Mouse (Mus musculus): ENCODE data around the gene Map2k3. TPM values are rescaled to one million over a fixed set of nuclear protein-coding genes. Genes with fewer than 3 reads are reported as not detected.

Gene Map2k3
- polyA plus RNA-seq, 1 experiment from 2014 or later: 37.4 TPM

GRCm38 (mm10) chr11:60932503-60933020, 729 bp downstream of the Map2k3 start:
- H3K27ac ChIP-seq (ENCODE audit: low read depth, low read length): no peak overlapping the region

GRCm38 (mm10) chr11:60933178-60933930, 1.5 kb downstream of the Map2k3 start:
- no peaks in the 10 kb centered on the region for H3K36me3 ChIP-seq (ENCODE audit: control insufficient read depth, insufficient read depth, low read length)
- peak overlapping the region; percentile 68; the same call in 1 of the 2 replicates for H3K4me3 ChIP-seq (ENCODE audit: low read depth, low read length)
- H3K4me1 ChIP-seq (ENCODE audit: control insufficient read depth, insufficient read depth, low read length): peaks cover 13% of the 10 kb centered on the region
- ATAC-seq (ENCODE audit: low FRiP score) (no peak), DNase-seq (ENCODE audit: low spot score, missing footprints) (peak; percentile 53)
- peak overlapping the region; percentile 55 for H3K4me2 ChIP-seq
- H3K27ac ChIP-seq (ENCODE audit: low read depth, low read length): no peak overlapping the region
- H3K9me3 ChIP-seq (ENCODE audit: control insufficient read depth, low read length): no peaks in the 10 kb centered on the region
- peak overlapping the region; percentile 71; the same call in 1 of the 2 replicates for H3K9ac ChIP-seq (ENCODE audit: low read length)
- no peaks in the 10 kb centered on the region for H3K27me3 ChIP-seq (ENCODE audit: control insufficient read depth, insufficient read depth, low read length)
- WGBS: 86% methylated on average over 10 of the region's 10 CpGs

More at GRCm38 (mm10) chr11:60932503-60933020, 729 bp downstream of the Map2k3 start:
- Histone ChIP-seq H3K4me1 (ENCODE audit: control insufficient read depth, insufficient read depth, low read length) (peaks cover 15% of the 10 kb centered on the region), H3K9me3 (ENCODE audit: control insufficient read depth, low read length) (no peaks in the 10 kb centered on the region), H3K36me3 (ENCODE audit: control insufficient read depth, insufficient read depth, low read length) (no peaks in the 10 kb centered on the region), H3K9ac (ENCODE audit: low read length) (peak overlapping the region; percentile 71), H3K4me2 (peak overlapping the region; percentile 55), H3K4me3 (ENCODE audit: low read depth, low read length) (peak overlapping the region; percentile 68), H3K27me3 (ENCODE audit: control insufficient read depth, insufficient read depth, low read length) (no peaks in the 10 kb centered on the region)
- no peak for ATAC-seq (ENCODE audit: low FRiP score)
- WGBS: 10% methylated on average over 7 of the region's 7 CpGs
- no peak for DNase-seq (ENCODE audit: low spot score, missing footprints)

- Histone ChIP-seq H3K4me1 (ENCODE audit: control insufficient read depth, insufficient read depth, low read length) (peaks cover 13% of the 10 kb centered on the region), H3K9ac (ENCODE audit: low read length) (no peak overlapping the region), H3K4me2 (no peak overlapping the region), H3K27me3 (ENCODE audit: control insufficient read depth, insufficient read depth, low read length) (no peaks in the 10 kb centered on the region), H3K9me3 (ENCODE audit: control insufficient read depth, low read length) (no peaks in the 10 kb centered on the region), H3K36me3 (ENCODE audit: control insufficient read depth, insufficient read depth, low read length) (no peaks in the 10 kb centered on the region), H3K4me3 (ENCODE audit: low read depth, low read length) (no peak overlapping the region), H3K27ac (ENCODE audit: low read depth, low read length) (no peak overlapping the region)
- DNase-seq (ENCODE audit: low spot score, missing footprints) (peak; percentile 28), ATAC-seq (ENCODE audit: low FRiP score) (no peak)
- 89% methylated on average over 2 of the region's 2 CpGs for WGBS
These were observed 3.0 kb downstream of the Map2k3 start for GRCm38 (mm10) chr11:60934795-60935194.

- no peak overlapping the region for H3K9ac ChIP-seq (ENCODE audit: low read length)
- H3K27me3 ChIP-seq (ENCODE audit: control insufficient read depth, insufficient read depth, low read length): no peaks in the 10 kb centered on the region
- peaks cover 13% of the 10 kb centered on the region for H3K4me1 ChIP-seq (ENCODE audit: control insufficient read depth, insufficient read depth, low read length)
- DNase-seq (ENCODE audit: low spot score, missing footprints): peak; percentile 33
- H3K27ac ChIP-seq (ENCODE audit: low read depth, low read length): no peak overlapping the region
- no peaks in the 10 kb centered on the region for H3K36me3 ChIP-seq (ENCODE audit: control insufficient read depth, insufficient read depth, low read length)
- ATAC-seq (ENCODE audit: low FRiP score): no peak
- 80% methylated on average over 7 of the region's 7 CpGs for whole genome bisulfite sequencing
- no peak overlapping the region for H3K4me3 ChIP-seq (ENCODE audit: low read depth, low read length)
- H3K4me2 ChIP-seq: no peak overlapping the region
- H3K9me3 ChIP-seq (ENCODE audit: control insufficient read depth, low read length): no peaks in the 10 kb centered on the region
These were observed 3.6 kb downstream of the Map2k3 start for GRCm38 (mm10) chr11:60935326-60935974.

DNA sequence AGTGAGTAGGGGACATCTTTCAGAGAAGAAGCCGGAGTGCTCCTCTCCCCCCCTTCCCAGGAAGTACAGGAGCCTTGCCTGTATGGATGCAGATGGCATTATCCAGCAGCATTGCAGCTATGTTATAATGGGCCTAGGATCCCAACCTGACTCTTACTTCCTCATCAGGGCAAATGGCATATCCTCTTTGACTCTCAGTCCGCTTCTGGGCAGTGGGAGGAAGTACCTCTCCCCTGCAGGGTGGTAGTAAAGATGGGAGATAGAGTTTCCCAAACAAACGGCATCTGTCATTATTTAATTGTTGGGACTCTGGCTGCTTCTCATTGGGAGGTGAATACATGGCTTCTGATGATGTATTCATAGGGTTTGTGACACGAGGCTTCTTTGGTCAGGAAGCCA, 4.1 kb downstream of the Map2k3 start:
- ATAC-seq (ENCODE audit: low FRiP score): no peak
- H3K4me3 ChIP-seq (ENCODE audit: low read depth, low read length): no peak overlapping the region
- 86% methylated on average over 4 of the region's 4 CpGs for WGBS

DNA sequence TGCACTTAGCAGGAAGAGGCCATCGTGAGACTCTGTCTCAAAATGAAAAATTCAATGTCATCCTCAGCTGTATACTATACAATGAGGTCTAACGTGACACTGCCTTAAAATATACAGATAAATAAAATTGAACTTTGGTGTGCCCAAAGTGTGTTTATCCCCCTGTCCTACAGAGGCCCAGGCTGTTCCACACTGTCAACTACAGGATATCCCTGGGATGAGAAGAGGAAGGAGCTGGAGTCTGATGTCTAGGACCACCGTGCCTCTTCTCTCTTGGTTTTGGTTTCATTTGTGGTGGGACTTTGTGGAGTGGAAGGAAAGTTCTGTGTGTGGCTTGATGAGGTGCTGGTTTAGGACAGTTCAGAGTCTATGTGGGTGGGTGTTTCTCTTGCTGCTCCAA, 5.8 kb downstream of the Map2k3 start:
- H3K36me3 ChIP-seq (ENCODE audit: control insufficient read depth, insufficient read depth, low read length): no peaks in the 10 kb centered on the region
- H3K27me3 ChIP-seq (ENCODE audit: control insufficient read depth, insufficient read depth, low read length): no peaks in the 10 kb centered on the region
- H3K4me3 ChIP-seq (ENCODE audit: low read depth, low read length): no peak overlapping the region
- WGBS: 89% methylated on average over 3 of the region's 3 CpGs
- H3K9me3 ChIP-seq (ENCODE audit: control insufficient read depth, low read length): no peaks in the 10 kb centered on the region
- no peak overlapping the region for H3K9ac ChIP-seq (ENCODE audit: low read length)
- ATAC-seq (ENCODE audit: low FRiP score): no peak
- H3K4me2 ChIP-seq: no peak overlapping the region
- H3K27ac ChIP-seq (ENCODE audit: low read depth, low read length): no peak overlapping the region
- peaks cover 7% of the 10 kb centered on the region for H3K4me1 ChIP-seq (ENCODE audit: control insufficient read depth, insufficient read depth, low read length)
- DNase-seq (ENCODE audit: low spot score, missing footprints): peak; percentile 54

More for the DNA sequence above, 4.1 kb downstream of the Map2k3 start:
- Histone ChIP-seq H3K4me1 (ENCODE audit: control insufficient read depth, insufficient read depth, low read length) (peaks cover 13% of the 10 kb centered on the region), H3K9ac (ENCODE audit: low read length) (no peak overlapping the region), H3K27me3 (ENCODE audit: control insufficient read depth, insufficient read depth, low read length) (no peaks in the 10 kb centered on the region), H3K27ac (ENCODE audit: low read depth, low read length) (no peak overlapping the region), H3K9me3 (ENCODE audit: control insufficient read depth, low read length) (no peaks in the 10 kb centered on the region), H3K4me2 (no peak overlapping the region), H3K36me3 (ENCODE audit: control insufficient read depth, insufficient read depth, low read length) (no peaks in the 10 kb centered on the region)
- peak; percentile 37 for DNase-seq (ENCODE audit: low spot score, missing footprints)

DNA sequence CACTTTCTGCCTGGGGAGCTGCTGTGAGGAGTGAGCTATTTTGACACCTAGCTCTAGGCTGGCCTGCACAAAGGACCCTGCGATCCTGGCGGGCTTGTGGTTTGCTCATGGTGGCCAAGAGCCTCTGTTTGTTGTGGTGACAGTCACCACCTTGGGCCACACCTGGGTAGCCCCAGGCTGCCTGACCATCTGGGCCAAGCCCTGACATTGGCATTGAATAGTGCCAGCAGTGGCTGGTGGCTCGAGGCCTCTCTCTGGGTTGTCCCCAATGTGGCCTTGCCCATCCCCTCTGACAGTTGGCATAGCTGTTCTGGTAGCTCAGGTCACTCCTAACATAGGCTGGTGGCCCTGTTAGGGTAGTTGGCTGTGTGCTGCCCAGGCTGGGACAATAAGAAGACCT, 7.7 kb downstream of the Map2k3 start:
- DNase-seq (ENCODE audit: low spot score, missing footprints) (peak; percentile 45), ATAC-seq (ENCODE audit: low FRiP score) (no peak)
- 89% methylated on average over 3 of the region's 3 CpGs for WGBS
- Histone ChIP-seq H3K4me3 (ENCODE audit: low read depth, low read length) (no peak overlapping the region), H3K27me3 (ENCODE audit: control insufficient read depth, insufficient read depth, low read length) (no peaks in the 10 kb centered on the region), H3K4me2 (no peak overlapping the region), H3K9me3 (ENCODE audit: control insufficient read depth, low read length) (no peaks in the 10 kb centered on the region), H3K9ac (ENCODE audit: low read length) (no peak overlapping the region), H3K27ac (ENCODE audit: low read depth, low read length) (no peak overlapping the region), H3K4me1 (ENCODE audit: control insufficient read depth, insufficient read depth, low read length) (no peaks in the 10 kb centered on the region), H3K36me3 (ENCODE audit: control insufficient read depth, insufficient read depth, low read length) (no peaks in the 10 kb centered on the region)

DNA sequence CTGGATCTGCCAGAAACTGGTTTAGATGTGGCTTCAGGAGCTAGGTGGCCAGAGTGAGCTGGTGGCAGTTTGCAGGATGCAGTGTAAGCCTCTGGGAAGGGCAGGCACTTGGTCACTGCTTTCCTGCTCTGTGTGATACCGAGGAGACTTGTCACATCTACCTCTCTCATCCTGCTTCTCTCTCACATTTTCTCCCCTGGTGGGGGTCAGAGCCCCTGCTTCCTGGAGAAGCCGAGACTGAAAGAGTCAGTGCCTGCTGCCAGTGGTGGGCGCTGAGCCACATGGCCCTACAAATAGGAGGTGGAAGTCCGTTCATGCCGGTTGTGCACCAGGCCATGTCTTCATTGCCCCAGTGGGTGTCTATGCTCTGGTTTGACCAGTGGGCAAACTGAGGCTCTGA, 8.7 kb downstream of the Map2k3 start:
- Histone ChIP-seq H3K4me3 (ENCODE audit: low read depth, low read length) (no peak overlapping the region), H3K9ac (ENCODE audit: low read length) (no peak overlapping the region), H3K4me2 (no peak overlapping the region), H3K27me3 (ENCODE audit: control insufficient read depth, insufficient read depth, low read length) (no peaks in the 10 kb centered on the region), H3K4me1 (ENCODE audit: control insufficient read depth, insufficient read depth, low read length) (no peaks in the 10 kb centered on the region), H3K27ac (ENCODE audit: low read depth, low read length) (no peak overlapping the region), H3K36me3 (ENCODE audit: control insufficient read depth, insufficient read depth, low read length) (no peaks in the 10 kb centered on the region), H3K9me3 (ENCODE audit: control insufficient read depth, low read length) (no peaks in the 10 kb centered on the region)
- DNase-seq (ENCODE audit: low spot score, missing footprints) (peak; percentile 51), ATAC-seq (ENCODE audit: low FRiP score) (no peak)
- 88% methylated on average over 5 of the region's 5 CpGs for WGBS

- Histone ChIP-seq H3K4me2 (no peak overlapping the region), H3K27ac (ENCODE audit: low read depth, low read length) (no peak overlapping the region), H3K36me3 (ENCODE audit: control insufficient read depth, insufficient read depth, low read length) (no peaks in the 10 kb centered on the region), H3K4me3 (ENCODE audit: low read depth, low read length) (no peak overlapping the region), H3K4me1 (ENCODE audit: control insufficient read depth, insufficient read depth, low read length) (no peaks in the 10 kb centered on the region), H3K27me3 (ENCODE audit: control insufficient read depth, insufficient read depth, low read length) (no peaks in the 10 kb centered on the region), H3K9ac (ENCODE audit: low read length) (no peak overlapping the region), H3K9me3 (ENCODE audit: control insufficient read depth, low read length) (no peaks in the 10 kb centered on the region)
- no peak for DNase-seq (ENCODE audit: low spot score, missing footprints)
- ATAC-seq (ENCODE audit: low FRiP score): 0 out of 2 replicates have a peak, but pooled peaks have one; percentile 35
- 69% methylated on average over 9 of the region's 9 CpGs for WGBS
These were observed 9.5 kb downstream of the Map2k3 start for GRCm38 (mm10) chr11:60941370-60941769.
